Mouse (Mus musculus) thymus, postnatal 10 days (tissue): ENCODE measurements around the gene Asap2.

Experiments used
- DNase-seq, 2 experiments: peaks; one replicate each; pipeline ENCODE4 v3.0.0; 2021; ENCODE audit warnings: low spot score in 2 of 2

The Asap2 gene

GRCm38 (mm10) chr12:21264970-21265369, 274.7 kb downstream of the Asap2 start:
- no peak for DNase-seq

GRCm38 (mm10) chr12:21265501-21265900, 275.2 kb downstream of the Asap2 start:
- no peak for DNase-seq

- DNase-seq: peak in 1 of 2 experiments; percentile 20
Observed at GRCm38 (mm10) chr12:21265946-21266783, 275.9 kb downstream of the Asap2 start.

GRCm38 (mm10) chr12:21266784-21267098, 276.5 kb downstream of the Asap2 start:
- DNase-seq: no peak

GRCm38 (mm10) chr12:21268083-21268616, 277.9 kb downstream of the Asap2 start:
- DNase-seq: no peak

GRCm38 (mm10) chr12:21274446-21274845, 284.2 kb downstream of the Asap2 start:
- no peak for DNase-seq

GRCm38 (mm10) chr12:21277352-21277864, 287.1 kb downstream of the Asap2 start:
- no peak for DNase-seq

GRCm38 (mm10) chr12:21284761-21285441, 294.6 kb downstream of the Asap2 start, which contains the start of gene Cpsf3:
TSS of gene Cpsf3 (plus strand) at chr12:21285391.
- no peak for DNase-seq

- no peak for DNase-seq
Observed at GRCm38 (mm10) chr12:21285508-21286242, 295.4 kb downstream of the Asap2 start.

GRCm38 (mm10) chr12:21286243-21286622, 296.0 kb downstream of the Asap2 start, which contains the start of gene Itgb1bp1:
TSS of gene Itgb1bp1 (minus strand) at chr12:21286284.
- DNase-seq: peak; percentile 97 to 98

- DNase-seq: peak; percentile 18 to 26
Observed at GRCm38 (mm10) chr12:21286712-21287650, 296.7 kb downstream of the Asap2 start.

- no peak for DNase-seq
Observed at GRCm38 (mm10) chr12:21288716-21289395, 298.6 kb downstream of the Asap2 start.

- no peak for DNase-seq
Observed at GRCm38 (mm10) chr12:21289651-21290050, 299.4 kb downstream of the Asap2 start.

GRCm38 (mm10) chr12:21298856-21299255, 308.6 kb downstream of the Asap2 start:
- no peak for DNase-seq

GRCm38 (mm10) chr12:21301324-21301723, 311.1 kb downstream of the Asap2 start:
- DNase-seq: no peak

GRCm38 (mm10) chr12:21301932-21302331, 311.7 kb downstream of the Asap2 start:
- DNase-seq: no peak

GRCm38 (mm10) chr12:21302361-21302783, 312.1 kb downstream of the Asap2 start:
- DNase-seq: no peak

GRCm38 (mm10) chr12:21305741-21306140, 315.5 kb downstream of the Asap2 start:
- DNase-seq: no peak

GRCm38 (mm10) chr12:21306721-21307120, 316.5 kb downstream of the Asap2 start:
- no peak for DNase-seq

GRCm38 (mm10) chr12:21312201-21312600, 321.9 kb downstream of the Asap2 start:
- no peak for DNase-seq
